Mouse (Mus musculus) limb, embryonic 10.5 days (tissue): ENCODE data around the gene Cltc. TPM values are rescaled to one million over a fixed set of nuclear protein-coding genes. Genes with fewer than 3 reads are reported as not detected.
"Not testable (repeated sequence)": the region's sequence is repeated elsewhere in the genome, so short reads cannot be mapped to it uniquely, and the experiment has no call there.

ENCODE experiments used
- DNase-seq: peaks from one replicate; pipeline ENCODE4 v3.0.0-alpha.2; 2017; ENCODE audit warnings: low spot score
- H3K27ac ChIP-seq: fragments of 300-500 bp; sonication (generic); 2 replicates; pipeline ENCODE4 v1.5.1; 2016; ENCODE audit warnings: mild to moderate bottlenecking
- H3K27me3 ChIP-seq: fragments of 300-500 bp; sonication (generic); 2 replicates; pipeline ENCODE4 v1.6.1; 2016; ENCODE audit warnings: low read depth, mild to moderate bottlenecking; ENCODE audit not compliant: poor library complexity, severe bottlenecking
- H3K36me3 ChIP-seq: fragments of 300-500 bp; sonication (generic); 2 replicates; pipeline ENCODE4 v1.6.1; 2016; ENCODE audit warnings: mild to moderate bottlenecking, moderate library complexity
- H3K4me1 ChIP-seq: fragments of 300-500 bp; sonication (generic); 2 replicates; pipeline ENCODE4 v1.6.1; 2016
- H3K4me3 ChIP-seq: fragments of 300-500 bp; sonication (generic); 2 replicates; pipeline ENCODE4 v1.5.1; 2016; ENCODE audit warnings: mild to moderate bottlenecking, moderate library complexity
- H3K9me3 ChIP-seq: fragments of 300-500 bp; sonication (generic); replicated peaks from 2 replicates; pipeline ENCODE4 v1.6.1; 2016; ENCODE audit warnings: mild to moderate bottlenecking
- WGBS: fragments of 180-500 bp; shearing (Covaris S2); methylation state at CpG from one replicate; pipeline ENCODE4 v1.1.7; 2016; 5-methylcytosine and 5-hydroxymethylcytosine counted together
- polyA plus RNA-seq: library from polyadenylated mRNA; unstranded; fragments of >200 nt; fragmentation: Nextera tagmentation; extraction: Ambion mirVana; gene quantifications from 2 replicates; pipeline ENCODE4 v1.2.1, GENCODE M21; 2016

Cltc gene
- polyA plus RNA-seq, 1 experiment from 2014 or later, result 127 TPM

DNA sequence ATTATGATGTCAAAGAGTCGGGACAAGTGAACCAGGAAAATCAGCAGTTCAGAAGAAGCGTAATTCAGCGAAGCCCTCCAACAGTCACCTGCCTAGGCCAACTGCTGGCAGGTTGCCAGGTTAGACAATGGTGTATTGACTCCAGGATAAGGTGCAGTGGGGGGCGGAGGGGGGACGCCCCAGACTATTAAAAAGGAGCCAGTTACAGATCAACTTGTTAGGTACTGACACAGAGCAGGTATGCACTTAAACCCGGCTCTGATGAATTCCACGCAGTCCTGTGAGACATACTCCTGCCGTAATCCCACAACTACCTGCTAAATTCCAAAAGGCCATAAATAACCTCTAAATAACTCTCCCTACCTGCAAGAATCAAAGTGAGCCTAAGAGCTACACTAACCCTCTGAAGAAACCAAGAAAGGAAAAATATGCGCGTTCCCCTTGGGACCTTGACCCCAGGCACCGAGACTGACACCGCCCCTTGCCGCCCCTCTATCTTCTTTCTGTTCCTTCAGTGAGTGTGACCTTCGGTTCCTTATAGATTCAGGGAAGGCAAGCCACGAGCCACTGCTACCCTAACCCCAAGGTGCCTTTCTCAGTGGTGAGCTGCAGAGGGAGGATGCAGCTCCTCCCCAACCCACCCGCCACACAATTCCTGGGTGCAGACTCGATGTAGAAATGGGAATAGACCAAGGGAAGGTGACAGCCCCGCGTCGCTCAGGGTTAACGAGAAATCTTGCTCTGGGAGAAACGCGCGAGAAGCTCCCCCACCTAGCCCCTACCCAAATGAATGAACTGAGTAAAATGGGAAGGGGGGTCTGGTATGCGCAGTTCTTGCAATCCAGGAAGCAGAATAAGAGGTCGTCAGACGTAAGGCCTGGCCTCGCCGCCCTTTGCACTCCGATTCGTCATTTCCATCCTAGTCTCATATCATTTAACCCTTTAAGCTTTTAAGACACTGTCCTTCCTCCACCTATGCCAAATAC is 916 bp downstream of the Cltc start:
- Histone ChIP-seq H3K36me3 (peaks cover 19% of the 10 kb centered on the region), H3K9me3 (no peaks in the 10 kb centered on the region), H3K27ac (peak overlapping the region; percentile 95), H3K27me3 (no peaks in the 10 kb centered on the region), H3K4me1 (peaks cover 21% of the 10 kb centered on the region), H3K4me3 (peak overlapping the region; percentile 99)
- peak; percentile 32 for DNase-seq
- 5% methylated on average over 31 of the region's 31 CpGs for WGBS

DNA sequence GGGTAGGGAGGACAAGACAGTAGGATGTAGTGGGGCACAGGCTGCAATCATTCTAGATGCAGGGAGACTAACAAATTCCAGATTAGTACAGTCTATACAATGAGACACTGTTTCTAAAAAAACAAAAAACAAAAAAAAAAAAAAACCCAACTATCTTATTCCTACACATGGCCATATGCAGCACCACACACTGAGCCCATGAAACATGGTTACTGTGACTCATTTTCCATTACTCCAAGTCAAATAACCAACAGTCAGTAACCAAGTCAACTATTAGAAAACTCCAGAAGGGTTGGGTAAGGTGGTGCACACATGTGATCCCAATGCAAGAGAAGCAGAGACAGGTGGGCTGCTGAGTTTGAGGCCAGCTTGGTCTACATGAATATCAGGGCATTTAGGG is 5.0 kb downstream of the Cltc start:
- peaks cover 27% of the 10 kb centered on the region for H3K36me3 ChIP-seq
- H3K9me3 ChIP-seq, result no peaks in the 10 kb centered on the region
- no peak overlapping the region for H3K4me3 ChIP-seq
- H3K27me3 ChIP-seq, result no peaks in the 10 kb centered on the region
- no peak for DNase-seq
- peaks cover 14% of the 10 kb centered on the region for H3K4me1 ChIP-seq
- no peak overlapping the region for H3K27ac ChIP-seq

DNA sequence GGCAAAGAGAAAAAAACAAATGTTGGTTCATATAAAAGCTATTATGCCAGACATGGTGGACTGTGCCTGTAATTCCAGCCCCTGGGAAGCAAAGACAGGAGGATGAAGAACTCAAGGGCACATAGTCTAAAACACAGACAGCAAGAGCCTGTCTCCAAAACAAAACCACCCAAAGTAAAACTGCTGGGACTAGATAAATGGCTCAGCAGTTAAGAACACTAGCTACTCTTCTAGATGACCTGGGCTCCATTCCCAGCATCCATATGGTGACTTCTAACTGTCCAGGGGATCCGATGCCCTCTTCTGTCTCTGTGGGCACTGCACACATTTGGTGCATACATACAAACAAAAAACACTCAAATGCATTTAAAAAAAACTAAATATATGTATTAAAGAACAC is 6.4 kb downstream of the Cltc start:
- Histone ChIP-seq H3K27me3 (no peaks in the 10 kb centered on the region), H3K27ac (no peak overlapping the region), H3K4me1 (peaks cover 8% of the 10 kb centered on the region), H3K9me3 (no peaks in the 10 kb centered on the region), H3K4me3 (no peak overlapping the region), H3K36me3 (peaks cover 27% of the 10 kb centered on the region)
- DNase-seq, result no peak
- WGBS, result 91% methylated on average over 1 of the region's 1 CpGs

- peaks cover 27% of the 10 kb centered on the region for H3K36me3 ChIP-seq
- no peaks in the 10 kb centered on the region for H3K9me3 ChIP-seq
- no peak for DNase-seq
- H3K4me1 ChIP-seq, result no peaks in the 10 kb centered on the region
- H3K27me3 ChIP-seq, result no peaks in the 10 kb centered on the region
- no peak overlapping the region for H3K4me3 ChIP-seq
- 96% methylated on average over 3 of the region's 3 CpGs for WGBS
- no peak overlapping the region for H3K27ac ChIP-seq
Measured at GRCm38 (mm10) chr11:86749776-86750423, 7.5 kb downstream of the Cltc start.

- WGBS, result 79% methylated on average over 3 of the region's 3 CpGs
- no peaks in the 10 kb centered on the region for H3K4me1 ChIP-seq
- H3K36me3 ChIP-seq, result peaks cover 10% of the 10 kb centered on the region
- no peak overlapping the region for H3K4me3 ChIP-seq
- H3K27ac ChIP-seq, result no peak overlapping the region
- no peaks in the 10 kb centered on the region for H3K9me3 ChIP-seq
- no peak for DNase-seq
- no peaks in the 10 kb centered on the region for H3K27me3 ChIP-seq
Measured at GRCm38 (mm10) chr11:86745634-86746404, 11.5 kb downstream of the Cltc start.

DNA sequence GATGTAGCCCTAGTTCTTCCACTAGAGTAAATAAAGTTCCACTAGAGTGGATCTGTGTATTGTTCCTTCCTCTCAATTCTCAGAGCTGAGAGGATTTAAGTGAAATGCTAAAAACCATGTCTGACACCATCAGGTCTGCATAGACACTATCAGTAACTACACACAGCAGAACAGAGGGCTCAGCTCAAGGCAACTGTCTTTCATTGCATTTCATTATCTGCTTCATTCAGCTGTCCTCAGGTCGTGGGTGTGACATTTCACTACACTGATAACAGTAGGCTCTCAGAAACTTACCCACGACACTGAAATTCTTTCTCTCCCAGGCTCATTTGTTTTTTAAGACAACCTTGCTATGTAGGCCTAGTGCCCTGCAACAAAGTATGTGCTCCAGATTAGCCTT is 14.8 kb downstream of the Cltc start:
- Histone ChIP-seq H3K4me1 (no peaks in the 10 kb centered on the region), H3K4me3 (no peak overlapping the region), H3K27me3 (no peaks in the 10 kb centered on the region), H3K9me3 (no peaks in the 10 kb centered on the region), H3K36me3 (peaks cover 8% of the 10 kb centered on the region), H3K27ac (no peak overlapping the region)
- DNase-seq, result no peak
- 78% methylated on average over 2 of the region's 2 CpGs for WGBS

- Histone ChIP-seq H3K36me3 (peaks cover 9% of the 10 kb centered on the region), H3K4me3 (no peak overlapping the region), H3K27ac (no peak overlapping the region), H3K9me3 (no peaks in the 10 kb centered on the region), H3K4me1 (no peaks in the 10 kb centered on the region), H3K27me3 (no peaks in the 10 kb centered on the region)
- DNase-seq, result no peak
- WGBS, result 98% methylated on average over 5 of the region's 5 CpGs
Measured at GRCm38 (mm10) chr11:86741505-86741904, 15.9 kb downstream of the Cltc start.

GRCm38 (mm10) chr11:86739470-86739869 is 17.9 kb downstream of the Cltc start:
- Histone ChIP-seq H3K4me3 (no peak overlapping the region), H3K4me1 (no peaks in the 10 kb centered on the region), H3K27ac (no peak overlapping the region), H3K36me3 (peaks cover 22% of the 10 kb centered on the region), H3K9me3 (no peaks in the 10 kb centered on the region), H3K27me3 (no peaks in the 10 kb centered on the region)
- no peak for DNase-seq
- 97% methylated on average over 2 of the region's 2 CpGs for WGBS

GRCm38 (mm10) chr11:86738956-86739355 is 18.4 kb downstream of the Cltc start:
- H3K27me3 ChIP-seq, result no peaks in the 10 kb centered on the region
- WGBS, result 93% methylated on average over 1 of the region's 1 CpGs

GRCm38 (mm10) chr11:86738308-86738707 is 19.1 kb downstream of the Cltc start:
- H3K9me3 ChIP-seq, H3K27me3 ChIP-seq, DNase-seq, H3K4me3 ChIP-seq, H3K27ac ChIP-seq, H3K4me1 ChIP-seq: not testable (repeated sequence)
- peaks cover 34% of the 10 kb centered on the region for H3K36me3 ChIP-seq
- WGBS, result 93% methylated on average over 1 of the region's 1 CpGs

More at GRCm38 (mm10) chr11:86738956-86739355, 18.4 kb downstream of the Cltc start:
- Histone ChIP-seq H3K4me3 (no peak overlapping the region), H3K9me3 (no peaks in the 10 kb centered on the region), H3K4me1 (no peaks in the 10 kb centered on the region), H3K36me3 (peaks cover 28% of the 10 kb centered on the region), H3K27ac (no peak overlapping the region)
- no peak for DNase-seq

DNA sequence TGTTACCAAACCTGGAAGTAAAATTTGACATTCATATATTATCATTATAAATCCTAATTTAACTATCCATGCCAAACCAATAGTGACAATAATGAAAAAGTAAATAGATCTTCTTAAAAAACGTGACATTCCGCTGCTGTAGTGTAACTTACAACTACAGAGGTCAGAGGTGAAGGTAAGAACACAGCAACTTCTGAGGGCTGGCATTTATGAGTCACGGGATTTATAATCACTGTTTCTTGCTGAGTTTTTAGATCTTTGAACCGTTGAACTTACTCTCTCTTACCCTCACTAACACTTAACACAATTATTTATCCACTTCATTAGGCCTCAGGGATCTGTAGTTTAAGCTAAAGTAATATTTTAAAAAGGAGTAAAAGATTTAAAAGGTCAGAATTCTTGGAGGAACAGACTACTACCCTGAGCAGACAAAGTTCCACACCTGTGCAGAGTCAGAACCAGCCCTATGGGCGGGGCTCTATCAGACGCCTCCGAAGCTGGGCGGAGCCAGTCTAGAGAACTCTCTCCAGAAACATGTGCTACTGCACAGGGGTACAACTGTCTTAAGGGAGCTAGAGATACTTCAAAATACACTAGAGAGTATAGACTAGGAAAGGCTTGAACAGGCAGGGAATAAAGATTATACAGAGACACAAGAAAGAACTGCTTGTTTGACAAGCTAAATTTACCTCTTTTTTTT is 19.9 kb downstream of the Cltc start:
- H3K27ac ChIP-seq, result no peak overlapping the region
- peaks cover 39% of the 10 kb centered on the region for H3K36me3 ChIP-seq
- H3K9me3 ChIP-seq, result no peaks in the 10 kb centered on the region
- DNase-seq, result no peak
- WGBS, result 76% methylated on average over 8 of the region's 8 CpGs
- H3K27me3 ChIP-seq, result no peaks in the 10 kb centered on the region
- no peaks in the 10 kb centered on the region for H3K4me1 ChIP-seq
- H3K4me3 ChIP-seq, result no peak overlapping the region

DNA sequence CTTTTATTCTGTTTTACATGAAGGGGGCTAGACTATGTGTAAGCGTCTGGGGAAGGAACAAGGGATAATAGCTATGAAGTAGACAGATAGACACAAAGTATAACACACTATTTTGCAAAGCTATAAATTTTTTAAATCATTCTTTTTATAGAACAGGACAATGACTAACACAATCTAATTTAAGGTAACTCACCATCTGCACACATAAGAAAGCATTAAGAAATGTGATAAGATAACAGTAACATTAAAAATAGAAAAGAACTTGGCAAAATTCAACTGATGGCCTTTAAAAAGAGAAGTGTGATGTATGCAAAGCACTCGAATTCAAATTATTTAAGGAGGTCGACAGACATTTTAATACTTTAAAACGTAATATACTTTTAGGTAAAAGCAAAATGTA is 22.4 kb downstream of the Cltc start:
- H3K27ac ChIP-seq, result no peak overlapping the region

More for the DNA sequence above, 22.4 kb downstream of the Cltc start:
- H3K4me1 ChIP-seq, result no peaks in the 10 kb centered on the region
- no peaks in the 10 kb centered on the region for H3K9me3 ChIP-seq
- no peaks in the 10 kb centered on the region for H3K27me3 ChIP-seq
- peaks cover 57% of the 10 kb centered on the region for H3K36me3 ChIP-seq
- no peak for DNase-seq
- WGBS, result 95% methylated on average over 4 of the region's 4 CpGs
- no peak overlapping the region for H3K4me3 ChIP-seq
